Mouse (Mus musculus) stomach, embryonic 14.5 days (tissue): ENCODE data around the gene Fam122c. TPM values are rescaled to one million over a fixed set of nuclear protein-coding genes. Genes with fewer than 3 reads are reported as not detected.
A peak's percentile ranks its signal among the peaks of the same experiment; 100 is the strongest.

Experiments used
- ATAC-seq: fragments of 200-750 bp; cut with Nextera tagmentation; 2 replicates; pipeline ENCODE4 v1.8.0; 2017; ENCODE audit warnings: low read depth, moderate TSS enrichment; ENCODE audit not compliant: insufficient number of reproducible peaks, insufficient read depth, low FRiP score
- H3K27ac ChIP-seq: fragments of 300-500 bp; sonication (generic); 2 replicates; pipeline ENCODE4 v1.5.1; 2014; ENCODE audit warnings: mild to moderate bottlenecking, low read length, moderate library complexity, mixed read lengths
- H3K27me3 ChIP-seq: fragments of 300-500 bp; sonication (generic); 2 replicates; pipeline ENCODE4 v1.6.1; 2014; ENCODE audit warnings: low read length, control low read depth, mixed read lengths; ENCODE audit not compliant: control insufficient read depth, insufficient read depth
- H3K36me3 ChIP-seq: fragments of 300-500 bp; sonication (generic); 2 replicates; pipeline ENCODE4 v1.6.1; 2014; ENCODE audit warnings: mild to moderate bottlenecking, control low read depth, low read length, moderate library complexity, mixed read lengths; ENCODE audit not compliant: control insufficient read depth, insufficient read depth
- H3K4me1 ChIP-seq: fragments of 300-500 bp; sonication (generic); 2 replicates; pipeline ENCODE4 v1.6.1; 2014; ENCODE audit warnings: low read length, control low read depth, mixed read lengths; ENCODE audit not compliant: control insufficient read depth, insufficient read depth
- H3K4me2 ChIP-seq: fragments of 300-500 bp; sonication (generic); replicated peaks from 2 replicates; pipeline ENCODE4 v1.6.1; 2014; ENCODE audit warnings: low read depth, low read length, control low read depth
- H3K4me3 ChIP-seq: fragments of 300-500 bp; sonication (generic); 2 replicates; pipeline ENCODE4 v1.5.1; 2014; ENCODE audit warnings: low read depth, low read length, control low read depth
- H3K9ac ChIP-seq: fragments of 300-500 bp; sonication (generic); replicated peaks from 2 replicates; pipeline ENCODE4 v1.6.1; 2014; ENCODE audit warnings: low read depth, mild to moderate bottlenecking, control low read depth, low read length, moderate library complexity, mixed read lengths
- H3K9me3 ChIP-seq: fragments of 300-500 bp; sonication (generic); 2 replicates; pipeline ENCODE4 v1.6.1; 2016; ENCODE audit warnings: low read depth, low read length, control low read depth; ENCODE audit not compliant: control insufficient read depth
- WGBS: fragments of 180-500 bp; shearing (Covaris S2); extraction: QIAGEN DNeasy Blood & Tissue Kit; methylation state at CpG from one replicate; pipeline ENCODE4 v1.1.7; 2014; 5-methylcytosine and 5-hydroxymethylcytosine counted together
- polyA plus RNA-seq: library from polyadenylated mRNA; unstranded; fragments of >200 nt; fragmentation: Nextera tagmentation; extraction: Ambion mirVana; gene quantifications from 2 replicates; pipeline ENCODE4 v1.2.1, GENCODE M21; 2014

Gene Fam122c
- polyA plus RNA-seq, 1 experiment from 2014 or later: not detected

DNA sequence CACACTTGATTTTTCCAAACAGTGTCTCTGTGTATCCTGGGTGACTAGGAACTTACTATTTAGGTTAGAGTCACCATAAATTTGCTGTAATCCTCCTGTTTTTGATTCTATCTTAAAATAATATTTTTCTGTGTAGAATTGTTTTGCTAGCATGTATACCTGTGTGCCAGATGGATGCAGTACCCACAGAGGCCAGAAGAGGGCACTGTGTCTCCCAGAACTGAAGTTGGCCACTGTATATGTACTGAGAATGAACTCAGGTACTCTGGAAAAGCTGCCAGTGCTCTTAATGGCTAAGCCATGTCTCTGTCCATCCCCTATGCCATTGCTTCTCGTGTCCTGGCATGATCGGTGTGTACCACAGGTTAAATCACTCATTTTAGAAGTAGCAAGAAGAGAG, 68.3 kb downstream of the Fam122c start:
- Histone ChIP-seq H3K9me3 (no peaks in the 10 kb centered on the region), H3K9ac (no peak overlapping the region), H3K4me1 (no peaks in the 10 kb centered on the region), H3K27me3 (no peaks in the 10 kb centered on the region), H3K4me2 (no peak overlapping the region), H3K36me3 (no peaks in the 10 kb centered on the region; the same call in 1 of the 2 replicates), H3K4me3 (no peak overlapping the region), H3K27ac (no peak overlapping the region)
- 76% methylated on average over 2 of the region's 2 CpGs for WGBS
- ATAC-seq: no peak

DNA sequence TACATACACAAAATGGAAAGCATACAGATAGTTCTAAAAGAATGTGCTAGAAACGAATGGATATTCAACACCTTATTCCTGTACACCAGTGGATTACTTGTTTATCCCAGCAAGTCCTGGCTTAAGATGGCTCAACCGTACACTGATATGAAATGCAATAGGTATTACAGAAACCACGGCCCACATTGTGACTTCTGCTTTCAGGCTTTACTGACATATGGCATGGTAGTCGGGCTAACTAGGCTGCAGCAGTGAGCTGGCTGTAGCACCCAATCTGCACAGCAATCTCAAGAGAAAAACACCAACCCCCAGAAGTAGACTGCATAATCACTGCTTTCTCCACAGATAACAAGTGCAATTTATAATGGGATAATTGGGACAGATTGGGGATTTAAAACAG, 75.2 kb downstream of the Fam122c start:
- ATAC-seq: no peak
- 89% methylated on average over 4 of the region's 4 CpGs for WGBS
- H3K9me3 ChIP-seq: no peaks in the 10 kb centered on the region
- H3K4me2 ChIP-seq: no peak overlapping the region
- no peak overlapping the region for H3K9ac ChIP-seq
- no peak overlapping the region for H3K27ac ChIP-seq
- H3K27me3 ChIP-seq: no peaks in the 10 kb centered on the region
- no peak overlapping the region for H3K4me3 ChIP-seq
- H3K4me1 ChIP-seq: no peaks in the 10 kb centered on the region
- H3K36me3 ChIP-seq: no peaks in the 10 kb centered on the region; the same call in 1 of the 2 replicates

DNA sequence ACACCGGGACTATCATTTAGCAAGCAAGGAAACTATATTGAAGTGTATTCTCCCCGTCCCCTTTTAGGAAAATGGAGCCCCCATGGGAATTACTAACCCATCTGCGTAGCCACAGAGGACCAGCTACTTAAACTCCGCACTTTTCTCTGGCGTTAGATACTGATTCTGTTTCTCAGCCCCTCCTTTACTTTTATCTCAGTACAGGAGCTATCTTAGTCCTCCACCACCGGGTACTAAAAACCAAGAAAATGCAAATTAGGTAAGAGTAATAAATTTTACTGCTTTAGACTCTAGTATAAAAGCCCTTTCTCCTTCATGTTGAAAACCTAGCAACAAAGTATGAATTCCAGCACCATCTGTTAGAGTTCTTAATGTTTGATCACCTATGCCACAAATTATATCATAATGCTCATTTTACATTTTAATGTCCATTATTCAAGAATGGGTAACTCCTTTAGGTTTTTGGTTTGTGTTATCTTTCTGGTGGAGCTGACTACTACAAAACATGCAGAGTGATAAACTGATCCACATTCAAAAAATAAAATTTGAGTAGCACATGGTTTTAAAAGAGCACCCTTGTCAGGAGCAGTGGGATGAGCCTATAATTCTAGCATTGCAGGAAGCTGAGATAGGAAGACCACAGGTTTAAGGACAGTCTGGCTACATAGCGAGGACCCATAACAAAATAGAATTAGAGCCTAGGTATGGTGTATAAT, 91.6 kb downstream of the Fam122c start:
- no peak overlapping the region for H3K4me3 ChIP-seq
- WGBS: 80% methylated on average over 7 of the region's 7 CpGs
- H3K36me3 ChIP-seq: no peaks in the 10 kb centered on the region
- H3K27ac ChIP-seq: no peak overlapping the region
- no peaks in the 10 kb centered on the region for H3K9me3 ChIP-seq
- no peak overlapping the region for H3K9ac ChIP-seq
- ATAC-seq: no peak
- H3K27me3 ChIP-seq: no peaks in the 10 kb centered on the region
- no peaks in the 10 kb centered on the region for H3K4me1 ChIP-seq
- H3K4me2 ChIP-seq: no peak overlapping the region

DNA sequence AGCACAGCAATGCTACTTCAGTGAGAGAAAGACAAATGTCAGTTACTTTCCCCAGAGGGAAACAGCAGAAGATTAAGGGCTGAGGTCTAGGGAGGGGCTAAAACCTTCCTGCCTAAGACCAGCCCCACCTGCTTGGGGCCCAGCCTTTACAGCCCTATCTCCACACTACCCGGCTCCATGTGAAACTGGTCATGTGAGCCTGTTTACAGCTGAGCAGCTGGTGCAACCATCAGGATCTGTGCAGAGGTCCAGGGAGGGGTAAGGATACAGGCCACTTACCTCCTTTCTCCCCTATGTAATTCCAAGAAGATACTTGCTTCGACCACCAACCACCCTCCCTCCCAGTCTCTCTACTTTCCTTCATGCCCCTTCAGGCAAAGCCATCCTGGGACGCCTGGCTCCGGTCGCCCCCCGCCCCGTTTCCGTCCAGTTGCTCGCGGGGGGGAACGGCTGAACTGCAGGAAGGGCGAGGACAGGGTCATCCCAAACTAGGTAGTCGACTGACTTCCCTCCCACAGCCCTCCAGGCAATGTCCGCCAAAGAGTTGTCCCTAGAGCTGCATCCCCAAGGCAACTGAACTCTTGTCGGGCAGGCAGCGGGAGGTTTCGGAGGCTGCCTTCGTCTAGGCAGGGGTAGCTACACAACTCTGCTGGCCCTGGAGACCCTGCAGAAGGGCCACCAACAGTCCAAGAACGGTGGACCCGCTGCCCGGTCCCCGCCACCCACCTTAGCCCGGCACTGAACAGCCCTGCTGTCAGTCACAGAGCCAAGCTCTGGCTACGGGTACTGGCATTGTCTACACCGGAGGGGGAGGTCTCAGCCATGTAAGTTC, 96.5 kb downstream of the Fam122c start:
- H3K36me3 ChIP-seq: no peaks in the 10 kb centered on the region
- no peaks in the 10 kb centered on the region for H3K27me3 ChIP-seq
- no peaks in the 10 kb centered on the region for H3K4me1 ChIP-seq
- ATAC-seq: peak; percentile 72
- no peaks in the 10 kb centered on the region for H3K9me3 ChIP-seq
- 21% methylated on average over 25 of the region's 25 CpGs for WGBS
- peak overlapping the region; percentile 69 for H3K27ac ChIP-seq
- peak overlapping the region; percentile 48 for H3K4me2 ChIP-seq
- H3K4me3 ChIP-seq: peak overlapping the region; percentile 52
- H3K9ac ChIP-seq: peak overlapping the region; percentile 52

DNA sequence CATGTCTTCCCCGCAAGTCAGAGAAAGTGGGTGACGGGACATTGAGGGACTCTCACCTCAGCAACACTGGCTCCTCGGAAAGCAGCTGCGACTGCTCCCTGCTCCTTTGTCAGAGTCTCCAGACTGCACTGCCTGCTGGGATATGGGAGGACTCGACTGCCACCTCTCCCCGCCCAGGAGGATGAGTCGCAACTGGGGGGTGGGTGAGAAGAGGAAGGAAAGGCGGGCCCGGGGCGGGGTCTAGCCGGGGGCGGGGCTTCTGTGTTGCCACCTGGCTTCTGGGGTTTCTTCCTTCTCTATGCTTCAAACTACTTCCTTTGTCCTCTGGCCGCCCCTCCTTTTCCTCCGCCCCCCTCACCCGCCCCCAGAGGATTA, 97.1 kb downstream of the Fam122c start, which contains the start of gene Mospd1:
TSS of gene Mospd1 (minus strand) at position 137 of the 375 bp plus-strand sequence.
- no peaks in the 10 kb centered on the region for H3K9me3 ChIP-seq
- ATAC-seq: peak; percentile 97
- H3K27ac ChIP-seq: peak within 1 kb of the TSS; percentile 69
- no peaks in the 10 kb centered on the region for H3K27me3 ChIP-seq
- WGBS: 25% methylated on average over 9 of the region's 15 CpGs
- peak within 1 kb of the TSS; percentile 48 for H3K4me2 ChIP-seq
- H3K36me3 ChIP-seq: no peaks in the 10 kb centered on the region
- peak within 1 kb of the TSS; percentile 52 for H3K9ac ChIP-seq
- H3K4me3 ChIP-seq: peak within 1 kb of the TSS; percentile 52
- H3K4me1 ChIP-seq: no peaks in the 10 kb centered on the region

Other genes with a start within 250 kb of the Fam122c start
- gene Plac1, start 33.3 kb upstream of the Fam122c start, polyA plus RNA-seq: 13.7 and 15.3 TPM in 2 replicates
- 12.4 TPM in 2 replicates for gene Fam122b, start 3.6 kb upstream of the Fam122c start, polyA plus RNA-seq
- 39.0 and 44.7 TPM in 2 replicates for gene Mospd1, start 97.1 kb downstream of the Fam122c start, polyA plus RNA-seq
- gene Etd, start 161.5 kb downstream of the Fam122c start, polyA plus RNA-seq: not detected in 2 replicates